Mouse (Mus musculus) heart, postnatal 0 days (tissue): ENCODE results near the gene Spaca4. TPM values are rescaled to one million over a fixed set of nuclear protein-coding genes. Genes with fewer than 3 reads are reported as not detected.

ENCODE experiments used
- ATAC-seq: fragments of 200-750 bp; cut with Nextera tagmentation; 2 replicates; pipeline ENCODE4 v1.8.0; 2017; ENCODE audit warnings: low read depth, moderate number of reproducible peaks, moderate library complexity; ENCODE audit not compliant: insufficient read depth
- DNase-seq: peaks from one replicate; pipeline ENCODE4 v3.0.0-alpha.2; 2016; ENCODE audit warnings: low spot score
- H3K27ac ChIP-seq: fragments of 300-500 bp; sonication (generic); 2 replicates; pipeline ENCODE4 v1.5.1; 2014; ENCODE audit warnings: low read depth, mild to moderate bottlenecking
- H3K27me3 ChIP-seq: fragments of 300-500 bp; sonication (generic); 2 replicates; pipeline ENCODE4 v1.6.1; 2014; ENCODE audit warnings: low read length, mixed read lengths; ENCODE audit not compliant: control insufficient read depth, insufficient read depth
- H3K36me3 ChIP-seq: fragments of 300-500 bp; sonication (generic); replicated peaks from 2 replicates; pipeline ENCODE4 v1.6.1; 2014; ENCODE audit warnings: low read length, mixed read lengths; ENCODE audit not compliant: control insufficient read depth, insufficient read depth
- H3K4me1 ChIP-seq: fragments of 300-500 bp; sonication (generic); 2 replicates; pipeline ENCODE4 v1.6.1; 2014; ENCODE audit warnings: antibody characterized with exemption; ENCODE audit not compliant: control insufficient read depth, insufficient read depth
- H3K4me2 ChIP-seq: fragments of 300-500 bp; sonication (generic); 2 replicates; pipeline ENCODE4 v1.6.1; 2014; ENCODE audit warnings: low read depth, mild to moderate bottlenecking, low read length, moderate library complexity
- H3K4me3 ChIP-seq: fragments of 300-500 bp; sonication (generic); 2 replicates; pipeline ENCODE4 v1.5.1; 2014; ENCODE audit warnings: low read depth, low read length
- H3K9ac ChIP-seq: fragments of 300-500 bp; sonication (generic); replicated peaks from 2 replicates; pipeline ENCODE4 v1.6.1; 2014; ENCODE audit warnings: low read depth, low read length, mixed read lengths
- H3K9me3 ChIP-seq: fragments of 300-500 bp; sonication (generic); replicated peaks from 2 replicates; pipeline ENCODE4 v1.6.1; 2016; ENCODE audit warnings: low read length; ENCODE audit not compliant: control insufficient read depth
- CTCF ChIP-seq: IDR thresholded peaks from 2 replicates; pipeline ENCODE4 v1.5.1; 2016; ENCODE audit warnings: antibody characterized with exemption, control low read depth, low read depth
- EP300 ChIP-seq: IDR thresholded peaks from 2 replicates; pipeline ENCODE4 v1.6.1; 2016; ENCODE audit warnings: antibody characterized with exemption, low read depth
- WGBS: fragments of 180-500 bp; shearing (Covaris S2); extraction: QIAGEN DNeasy Blood & Tissue Kit; methylation state at CpG from one replicate; pipeline ENCODE4 v1.1.7; 2014; 5-methylcytosine and 5-hydroxymethylcytosine counted together
- polyA plus RNA-seq: library from polyadenylated mRNA; unstranded; fragments of >200 nt; fragmentation: Nextera tagmentation; extraction: Ambion mirVana; gene quantifications from 2 replicates; pipeline ENCODE4 v1.2.1, GENCODE M21; 2015
- total RNA-seq: library from RNA; depleted of rRNA; stranded (reverse); fragments of >200 nt; gene quantifications from 2 replicates; pipeline ENCODE4 v1.2.3, GENCODE M21; 2014; ENCODE audit warnings: low replicate concordance; rRNA removed

Spaca4 gene
- total RNA-seq (not detected in 2 replicates), polyA plus RNA-seq (not detected in 2 replicates)

DNA sequence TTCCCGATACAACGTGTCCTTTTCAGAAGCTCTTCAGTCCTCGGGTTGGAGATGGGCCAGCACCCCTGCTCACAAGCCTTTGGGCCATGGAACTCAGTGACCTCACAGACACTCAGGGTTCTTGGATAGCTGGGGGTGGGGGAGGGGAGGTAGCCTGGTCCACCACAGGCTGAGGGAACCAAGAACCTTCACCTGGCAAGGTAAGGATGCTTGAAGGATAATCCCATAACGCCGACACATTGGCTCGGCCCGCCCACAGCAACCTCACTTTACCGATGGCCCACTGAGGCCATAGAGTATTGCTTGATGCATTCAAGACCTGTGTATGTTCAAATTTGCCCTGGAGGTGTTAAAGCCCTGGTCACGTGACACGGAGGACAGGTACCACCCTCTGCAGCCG lies at the start of gene Spaca4:
Gene Spaca4 (minus strand): TSS at position 101 of the 400 bp plus-strand sequence.
- WGBS: 85% methylated on average over 11 of the region's 11 CpGs
- ATAC-seq (no peak), DNase-seq (no peak)
- no peak for TF ChIP-seq EP300
- no peak for TF ChIP-seq CTCF
- H3K4me1 ChIP-seq: no peaks in the 10 kb centered on the region
- H3K4me2 ChIP-seq: no peak within 1 kb of the TSS
- H3K27me3 ChIP-seq: no peaks in the 10 kb centered on the region
- H3K9me3 ChIP-seq: no peaks in the 10 kb centered on the region
- no peak within 1 kb of the TSS for H3K4me3 ChIP-seq
- peaks cover 19% of the 10 kb centered on the region; the same call in 1 of the 2 replicates for H3K36me3 ChIP-seq
- H3K9ac ChIP-seq: no peak within 1 kb of the TSS; the same call in 1 of the 2 replicates
- H3K27ac ChIP-seq: no peak within 1 kb of the TSS

DNA sequence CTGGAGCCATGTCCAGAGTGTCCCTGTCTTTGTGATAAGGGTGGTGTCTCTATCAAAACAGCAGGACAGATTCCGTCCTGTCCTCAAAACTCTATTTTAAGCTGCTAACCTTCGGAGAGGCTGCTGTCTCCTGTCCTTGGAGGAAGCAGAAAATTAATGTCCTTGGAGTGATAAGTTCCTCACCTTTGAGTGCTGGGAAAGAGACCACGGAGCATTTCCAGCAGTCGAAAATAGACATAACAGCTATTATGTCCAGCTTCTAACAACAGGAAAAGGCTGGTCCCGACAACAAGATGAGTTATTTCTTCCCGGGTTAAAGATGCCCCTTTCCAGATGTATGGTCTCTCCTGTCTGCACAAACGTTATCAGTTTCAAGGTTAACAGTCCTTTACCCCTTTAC lies 49.6 kb upstream of the Spaca4 start:
- TF ChIP-seq CTCF: no peak

DNA sequence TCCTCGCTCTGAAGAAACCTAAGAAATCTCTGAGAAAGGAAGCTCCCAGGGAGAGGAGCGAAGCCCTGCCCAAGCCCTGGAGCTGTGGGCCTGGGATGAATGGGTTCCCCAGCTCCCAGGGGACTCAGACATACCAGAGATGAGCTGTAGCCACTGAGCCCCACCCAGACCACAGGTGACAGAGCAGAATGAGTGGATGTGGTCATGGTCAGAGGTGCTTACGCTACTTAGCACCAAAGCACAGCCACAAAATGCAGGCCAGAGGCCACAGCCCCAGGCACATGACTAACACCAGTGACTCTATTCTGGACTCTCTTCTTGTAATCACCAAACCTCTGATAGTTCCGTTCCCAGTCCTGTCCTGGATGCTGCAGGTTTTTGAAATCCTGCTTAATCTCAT lies 45.5 kb upstream of the Spaca4 start:
- Histone ChIP-seq H3K4me3 (no peak overlapping the region), H3K4me2 (no peak overlapping the region), H3K36me3 (no peaks in the 10 kb centered on the region), H3K9me3 (no peaks in the 10 kb centered on the region), H3K4me1 (no peaks in the 10 kb centered on the region), H3K27me3 (peaks cover 6% of the 10 kb centered on the region; the same call in 1 of the 2 replicates), H3K27ac (no peak overlapping the region), H3K9ac (no peak overlapping the region)
- DNase-seq: no peak
- no peak for ATAC-seq
- 62% methylated on average over 4 of the region's 4 CpGs for WGBS
- TF ChIP-seq EP300 (no peak), CTCF (no peak)

More for the DNA sequence above, 49.6 kb upstream of the Spaca4 start:
- ATAC-seq (no peak), DNase-seq (no peak)
- Histone ChIP-seq H3K4me2 (no peak overlapping the region), H3K4me1 (peaks cover 5% of the 10 kb centered on the region; the same call in 1 of the 2 replicates), H3K27ac (no peak overlapping the region), H3K27me3 (peaks cover 26% of the 10 kb centered on the region; the same call in 1 of the 2 replicates), H3K9me3 (no peaks in the 10 kb centered on the region), H3K4me3 (no peak overlapping the region), H3K9ac (no peak overlapping the region), H3K36me3 (no peaks in the 10 kb centered on the region)
- 51% methylated on average over 7 of the region's 7 CpGs for WGBS

DNA sequence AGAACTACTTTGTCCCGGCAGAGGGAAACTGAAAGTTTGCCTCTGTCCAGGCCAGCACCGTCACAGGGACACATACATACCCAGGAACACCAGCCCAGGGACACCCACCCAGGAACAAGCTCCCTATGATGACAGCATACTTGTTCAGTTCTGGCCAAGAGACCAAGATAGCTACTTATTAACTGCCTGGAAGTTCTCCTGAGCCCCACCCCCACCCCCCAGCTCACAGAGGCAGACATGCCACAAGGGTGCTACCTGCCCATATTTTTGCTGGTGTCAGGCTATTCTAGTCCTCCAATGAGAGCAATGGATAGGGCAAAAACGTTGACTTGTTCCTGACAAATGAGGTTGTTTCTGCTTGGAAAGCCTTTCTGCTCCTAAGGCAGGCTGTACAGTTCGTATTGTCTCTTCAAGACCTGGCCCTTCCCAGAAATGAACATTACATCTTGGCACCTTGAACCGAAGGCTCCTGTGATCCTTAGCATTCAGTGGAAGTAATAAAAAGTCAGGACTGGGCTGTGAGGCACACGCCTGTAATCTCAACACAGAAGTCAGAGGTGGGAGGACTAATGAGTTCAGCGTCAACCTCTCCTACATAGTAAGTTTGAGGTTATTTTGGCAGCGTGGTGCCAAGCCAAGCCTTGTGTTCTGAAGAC lies 44.9 kb upstream of the Spaca4 start:
- H3K36me3 ChIP-seq: no peaks in the 10 kb centered on the region
- no peaks in the 10 kb centered on the region for H3K4me1 ChIP-seq
- no peak for TF ChIP-seq EP300
- no peak for TF ChIP-seq CTCF
- no peak overlapping the region for H3K4me3 ChIP-seq
- no peak overlapping the region for H3K27ac ChIP-seq
- ATAC-seq (0 out of 2 replicates have a peak, but pooled peaks have one; percentile 20), DNase-seq (no peak)
- WGBS: 63% methylated on average over 8 of the region's 8 CpGs
- H3K9me3 ChIP-seq: no peaks in the 10 kb centered on the region
- H3K9ac ChIP-seq: no peak overlapping the region
- no peak overlapping the region for H3K4me2 ChIP-seq
- peaks cover 9% of the 10 kb centered on the region; the same call in 1 of the 2 replicates for H3K27me3 ChIP-seq

DNA sequence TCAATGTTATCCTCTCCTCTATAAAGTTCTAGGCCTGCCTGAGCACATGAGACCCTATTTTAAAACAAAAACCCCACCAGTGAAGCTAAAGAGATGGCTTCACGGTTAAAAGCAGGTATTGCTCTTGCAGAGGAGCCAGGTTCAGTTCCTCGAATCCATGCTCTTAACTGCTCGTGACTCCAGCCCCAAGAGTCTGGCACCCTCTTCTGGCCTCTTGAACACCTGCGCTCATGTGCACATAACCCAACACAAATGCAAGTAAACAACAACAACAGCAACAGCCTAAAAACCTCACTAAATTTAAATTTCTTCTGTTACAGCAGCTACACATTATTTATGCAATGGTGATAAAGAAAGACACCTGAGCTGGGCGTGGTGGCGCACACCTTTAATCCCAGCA lies 41.9 kb upstream of the Spaca4 start:
- TF ChIP-seq CTCF: no peak
- TF ChIP-seq EP300: no peak

DNA sequence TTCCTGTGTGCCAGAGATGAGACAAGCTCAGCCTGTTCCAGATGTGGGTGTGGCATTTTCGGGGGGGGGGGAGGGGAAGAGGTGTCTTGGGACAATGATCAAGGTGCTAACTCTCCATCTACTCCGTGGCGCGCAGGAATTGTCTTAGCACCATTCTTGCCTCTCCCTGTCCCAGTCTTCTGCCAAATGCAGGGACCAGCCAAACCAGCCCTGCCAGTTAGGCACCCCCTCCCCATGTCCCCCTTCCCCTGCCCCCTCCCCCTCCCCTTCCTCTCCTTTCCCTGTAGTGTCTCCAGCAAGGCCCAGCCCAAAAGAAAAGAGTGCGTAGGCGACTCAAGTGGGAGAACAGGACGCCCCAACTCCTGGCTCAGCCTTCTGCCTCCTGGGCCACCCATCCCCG lies 41.2 kb upstream of the Spaca4 start:
- TF ChIP-seq EP300 (no peak), CTCF (no peak)
- no peak overlapping the region for H3K27ac ChIP-seq
- no peaks in the 10 kb centered on the region for H3K36me3 ChIP-seq
- H3K9ac ChIP-seq: no peak overlapping the region
- no peak overlapping the region for H3K4me2 ChIP-seq
- ATAC-seq (no peak), DNase-seq (no peak)
- 49% methylated on average over 8 of the region's 8 CpGs for WGBS
- H3K9me3 ChIP-seq: no peaks in the 10 kb centered on the region
- peaks cover 5% of the 10 kb centered on the region; the same call in 1 of the 2 replicates for H3K27me3 ChIP-seq
- no peak overlapping the region for H3K4me3 ChIP-seq
- no peaks in the 10 kb centered on the region for H3K4me1 ChIP-seq

More for the DNA sequence above, 41.9 kb upstream of the Spaca4 start:
- Histone ChIP-seq H3K4me3 (no peak overlapping the region), H3K4me2 (no peak overlapping the region), H3K9ac (no peak overlapping the region), H3K36me3 (no peaks in the 10 kb centered on the region), H3K27ac (no peak overlapping the region), H3K9me3 (no peaks in the 10 kb centered on the region), H3K4me1 (no peaks in the 10 kb centered on the region), H3K27me3 (peaks cover 5% of the 10 kb centered on the region; the same call in 1 of the 2 replicates)
- 87% methylated on average over 6 of the region's 6 CpGs for WGBS
- DNase-seq (no peak), ATAC-seq (no peak)
